Mouse (Mus musculus) left cerebral cortex, postnatal 14 days (tissue): ENCODE measurements at regions not wholly inside any gene's neighbourhood (a gene's known extent, or its start where the extent isn't known, plus 50 kb on each side); places are given as distances from the start of the nearest gene placed in this dataset.

Source experiments
- DNase-seq, 2 experiments: peaks; one replicate each; pipeline ENCODE4 v3.0.0; 2021 to 2022; ENCODE audit warnings: low spot score in 2 of 2, mixed read lengths in 1 of 2
- intact Hi-C: fragments of 180-260 bp; cut with DNase I; formaldehyde crosslinking; loops from one replicate; pipeline ENCODE4 v1.15.1; 2025

- DNase-seq = no peak
Observed at GRCm38 (mm10) chr17:83115832-83116480, 99.1 kb upstream of the Pkdcc start.

GRCm38 (mm10) chr17:83120665-83121232, 94.3 kb upstream of the Pkdcc start:
- DNase-seq = no peak
- intact Hi-C loops = loop anchor here (10.0 kb wide), 1 partner anchor 94 kb away; the partner anchor contains the start of gene Pkdcc

More at GRCm38 (mm10) chr17:83115832-83116480, 99.1 kb upstream of the Pkdcc start:
- intact Hi-C loops = no loop called here

- intact Hi-C loops = loop anchor here (10.0 kb wide), 1 partner anchor 92 kb away; the partner anchor contains the start of gene Pkdcc
- peak; percentile 29 for DNase-seq
Observed at GRCm38 (mm10) chr17:83122525-83123280, 92.4 kb upstream of the Pkdcc start.

GRCm38 (mm10) chr17:83125057-83125456, 90.0 kb upstream of the Pkdcc start:
- intact Hi-C loops = loop anchor here (10.0 kb wide), 1 partner anchor 90 kb away; the partner anchor contains the start of gene Pkdcc
- no peak for DNase-seq

GRCm38 (mm10) chr17:83127842-83128241, 87.2 kb upstream of the Pkdcc start:
- intact Hi-C loops = loop anchor here (10.0 kb wide), 1 partner anchor 87 kb away; the partner anchor contains the start of gene Pkdcc
- DNase-seq = no peak

GRCm38 (mm10) chr17:83128843-83129544, 86.1 kb upstream of the Pkdcc start:
- intact Hi-C loops = loop anchor here (10.0 kb wide), 1 partner anchor 86 kb away; the partner anchor contains the start of gene Pkdcc
- peak; percentile 58 to 66 for DNase-seq

GRCm38 (mm10) chr17:83129658-83130057, 85.4 kb upstream of the Pkdcc start:
- intact Hi-C loops = loop anchor here (10.0 kb wide), 1 partner anchor 85 kb away; the partner anchor contains the start of gene Pkdcc
- DNase-seq = no peak

- no peak for DNase-seq
- intact Hi-C loops = no loop called here
Observed at GRCm38 (mm10) chr17:83133201-83133600, 81.9 kb upstream of the Pkdcc start.

GRCm38 (mm10) chr17:83135441-83136120, 79.5 kb upstream of the Pkdcc start:
- no peak for DNase-seq
- intact Hi-C loops = no loop called here

- intact Hi-C loops = no loop called here
- no peak for DNase-seq
Observed at GRCm38 (mm10) chr17:83136267-83136666, 78.8 kb upstream of the Pkdcc start.

- no peak for DNase-seq
- intact Hi-C loops = no loop called here
Observed at GRCm38 (mm10) chr17:83137720-83138119, 77.4 kb upstream of the Pkdcc start.

GRCm38 (mm10) chr17:83138493-83139417, 76.3 kb upstream of the Pkdcc start:
- peak in 1 of 2 experiments; percentile 22 for DNase-seq
- intact Hi-C loops = no loop called here

- no peak for DNase-seq
- intact Hi-C loops = no loop called here
Observed at GRCm38 (mm10) chr17:83148371-83148929, 66.6 kb upstream of the Pkdcc start.

GRCm38 (mm10) chr17:83149336-83149735, 65.8 kb upstream of the Pkdcc start:
- intact Hi-C loops = no loop called here
- no peak for DNase-seq

GRCm38 (mm10) chr17:83155106-83155505, 60.0 kb upstream of the Pkdcc start:
- intact Hi-C loops = no loop called here
- DNase-seq = no peak

GRCm38 (mm10) chr17:83156682-83157081, 58.4 kb upstream of the Pkdcc start:
- intact Hi-C loops = no loop called here
- no peak for DNase-seq

- intact Hi-C loops = no loop called here
- DNase-seq = no peak
Observed at GRCm38 (mm10) chr17:83158053-83158452, 57.0 kb upstream of the Pkdcc start.

- DNase-seq = no peak
- intact Hi-C loops = no loop called here
Observed at GRCm38 (mm10) chr17:83158652-83159051, 56.4 kb upstream of the Pkdcc start.
